Mouse (Mus musculus): ENCODE measurements at regions not wholly inside any gene's neighbourhood (a gene's known extent, or its start where the extent isn't known, plus 50 kb on each side); places are given as distances from the start of the nearest gene placed in this dataset.

DNA sequence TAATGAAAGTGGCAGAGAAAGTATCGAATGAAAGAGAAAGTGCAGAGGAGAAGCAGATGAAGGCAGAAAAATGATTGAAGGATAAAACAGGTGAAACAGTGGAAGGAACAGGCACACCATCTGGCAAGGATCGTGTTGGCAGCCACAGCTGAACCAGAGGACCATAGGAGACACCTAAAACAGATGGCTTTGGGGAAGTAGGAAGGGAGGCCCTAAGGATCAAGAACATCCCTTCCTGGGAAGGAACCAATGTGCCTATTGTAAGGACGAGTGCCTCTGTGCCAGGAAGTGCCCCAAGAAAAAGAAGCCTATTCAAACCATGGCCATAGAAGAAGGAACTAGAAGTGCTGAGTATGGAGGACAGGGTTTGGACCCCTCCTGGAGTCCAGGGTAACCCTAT lies 865.2 kb upstream of the Tmeff2 start:
- TF ChIP-seq TAL1 (IDR thresholded peaks at IDR 0.05; ENCODE audit: low read length), result no peak
- no peak for TF ChIP-seq ZKSCAN1 (IDR thresholded peaks at IDR 0.05; ENCODE audit: low read depth, low read length)

Data from MEL (cell line).